Mouse (Mus musculus): Measurements from ENCODE around the gene Acp5.
"Not testable (repeated sequence)": the region's sequence is repeated elsewhere in the genome, so short reads cannot be mapped to it uniquely, and the experiment has no call there.

The Acp5 gene

GRCm38 (mm10) chr9:22135644-22136390, at the start of gene Acp5:
Gene Acp5, minus strand, starts transcription at chr9:22135711.
- no peak for DNase-seq (ENCODE audit: low read depth in 1 of 2, low spot score in 2 of 2)

- DNase-seq (ENCODE audit: low read depth in 1 of 2, low spot score in 2 of 2), result no peak
Observed at GRCm38 (mm10) chr9:22172318-22172717, 36.8 kb upstream of the Acp5 start.

DNA sequence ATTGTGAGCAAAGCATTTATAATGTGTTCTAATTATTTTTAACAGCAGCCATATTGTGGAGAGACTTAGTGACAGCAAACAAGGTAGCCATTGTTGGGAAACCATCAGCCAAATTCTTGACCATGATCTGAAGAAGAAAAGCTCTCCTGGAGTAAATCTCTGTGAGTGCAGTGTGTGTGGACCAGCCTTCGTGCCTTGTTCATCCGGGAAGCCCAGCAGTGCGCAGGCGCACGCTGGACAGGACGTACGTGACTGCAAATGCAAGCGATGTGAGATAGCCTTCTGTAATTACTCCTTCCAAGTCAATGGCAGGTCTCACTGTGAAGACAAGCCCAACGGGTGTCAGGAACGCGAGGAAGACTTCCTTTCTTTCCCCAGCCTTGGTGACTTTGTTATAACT, 33.8 kb upstream of the Acp5 start:
- no peak for DNase-seq (ENCODE audit: low read depth in 1 of 2, low spot score in 2 of 2)

DNA sequence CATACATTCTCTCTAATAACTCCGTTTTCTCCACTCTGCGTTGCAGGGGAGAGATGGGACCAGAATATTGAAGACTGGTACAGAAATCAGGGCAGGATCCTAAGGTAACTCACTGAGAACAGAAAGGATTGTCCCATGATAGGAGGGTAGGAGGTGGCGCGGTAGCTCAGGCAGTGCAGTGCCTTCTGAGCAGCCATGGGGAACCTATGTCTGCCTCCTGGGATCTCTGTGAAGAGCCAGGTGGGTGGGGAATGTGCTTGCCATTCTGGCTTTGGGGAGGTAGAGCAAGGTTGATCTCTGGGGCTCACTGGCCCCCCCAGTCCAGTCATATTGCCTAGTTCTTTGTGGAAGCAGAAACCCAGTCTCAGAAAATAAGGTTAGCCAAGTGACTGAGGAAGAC, 32.2 kb upstream of the Acp5 start:
- no peak for DNase-seq (ENCODE audit: low read depth in 1 of 2, low spot score in 2 of 2)

DNA sequence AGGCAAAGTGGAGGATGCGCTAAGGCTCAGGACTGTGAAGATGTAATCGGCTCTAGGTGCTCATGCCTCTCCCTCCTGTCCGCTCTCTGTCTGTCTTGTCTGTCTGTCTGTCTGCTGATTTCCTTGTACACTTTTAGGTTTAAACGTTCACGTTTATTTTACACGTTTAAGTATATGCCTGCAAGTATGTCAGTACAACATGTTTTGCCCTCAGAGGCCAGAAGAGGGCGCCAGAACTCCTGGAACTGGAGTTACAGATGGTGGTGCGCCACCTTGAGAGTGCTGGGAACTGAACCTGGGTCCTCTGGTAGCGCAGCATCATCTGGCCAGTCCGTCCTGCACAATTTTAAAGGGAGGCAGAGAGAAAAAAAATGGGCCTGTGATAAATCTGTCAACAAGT, 31.2 kb upstream of the Acp5 start:
- DNase-seq (ENCODE audit: low read depth in 1 of 2, low spot score in 2 of 2), result no peak

DNA sequence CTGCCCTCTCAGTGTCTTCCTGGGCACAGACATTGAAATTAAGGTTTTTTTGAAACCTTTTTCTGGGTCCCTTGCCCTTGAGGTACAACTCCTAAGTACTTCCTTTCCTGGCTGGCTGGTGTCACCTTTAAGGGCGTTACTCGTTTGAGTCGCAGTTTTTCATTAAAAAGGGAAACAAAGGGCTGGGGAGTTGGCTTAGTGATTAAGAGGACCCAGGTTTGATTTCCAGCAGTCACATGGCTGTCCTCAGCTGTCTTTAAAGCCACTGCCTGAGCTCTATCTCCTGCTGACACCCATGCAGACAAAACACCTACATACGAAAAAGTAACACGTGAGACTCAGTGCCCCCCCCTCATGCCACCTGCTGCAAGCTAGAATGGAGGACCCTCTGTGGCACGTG, 30.5 kb upstream of the Acp5 start:
- no peak for DNase-seq (ENCODE audit: low read depth in 1 of 2, low spot score in 2 of 2)

DNA sequence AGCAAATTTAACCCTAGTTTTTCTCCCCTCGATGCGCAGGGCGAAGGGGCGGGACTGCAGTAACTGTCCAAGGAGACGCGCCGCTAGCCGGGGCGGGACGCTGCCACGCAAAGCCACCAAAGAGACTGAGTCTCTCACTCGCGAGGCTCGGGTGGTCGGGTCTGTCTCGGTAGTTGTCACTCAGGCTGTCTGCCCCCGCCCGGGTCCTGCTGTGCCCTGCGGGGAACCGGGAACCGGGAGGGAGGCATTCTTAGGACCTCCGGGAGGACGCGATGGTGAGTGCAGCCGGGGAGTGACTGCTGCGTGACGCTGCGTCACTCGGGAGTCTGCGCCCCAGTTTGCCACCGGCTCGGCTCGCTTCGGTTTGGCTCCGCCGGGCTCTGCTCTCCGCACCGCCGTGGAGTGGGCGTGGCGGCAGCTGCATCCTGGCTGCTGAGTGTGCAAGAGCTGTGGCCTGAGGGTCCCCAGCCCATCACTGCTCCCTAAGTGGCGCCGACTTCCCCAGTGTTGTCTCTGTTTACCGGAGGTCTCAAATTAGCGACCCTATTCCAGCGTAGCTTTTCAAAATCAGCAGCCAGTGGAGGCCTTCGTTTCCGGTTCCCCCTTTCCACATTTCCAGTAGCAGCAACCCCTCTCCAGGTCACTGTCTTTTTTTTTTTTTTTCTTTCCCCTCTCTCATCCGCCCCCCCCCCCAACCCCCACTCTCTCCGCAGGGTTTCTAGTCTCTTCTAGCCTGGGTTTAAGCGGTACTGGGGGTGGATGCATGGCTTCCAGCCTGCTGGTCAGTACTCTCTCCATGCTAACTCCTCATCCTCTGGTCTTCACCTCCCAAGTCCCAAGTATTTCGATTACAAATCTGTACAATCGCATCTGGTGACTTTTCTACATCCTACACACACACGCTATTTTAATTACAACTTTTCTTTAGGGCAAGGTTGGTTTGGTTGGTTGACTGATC, 29.5 kb upstream of the Acp5 start:
- DNase-seq (ENCODE audit: low read depth in 1 of 2, low spot score in 2 of 2), result no peak

- DNase-seq (ENCODE audit: low read depth in 1 of 2, low spot score in 2 of 2), result no peak
Observed at GRCm38 (mm10) chr9:22162912-22163311, 27.4 kb upstream of the Acp5 start.

- no peak for DNase-seq (ENCODE audit: low read depth in 1 of 2, low spot score in 2 of 2)
Observed at GRCm38 (mm10) chr9:22162305-22162704, 26.8 kb upstream of the Acp5 start.

DNA sequence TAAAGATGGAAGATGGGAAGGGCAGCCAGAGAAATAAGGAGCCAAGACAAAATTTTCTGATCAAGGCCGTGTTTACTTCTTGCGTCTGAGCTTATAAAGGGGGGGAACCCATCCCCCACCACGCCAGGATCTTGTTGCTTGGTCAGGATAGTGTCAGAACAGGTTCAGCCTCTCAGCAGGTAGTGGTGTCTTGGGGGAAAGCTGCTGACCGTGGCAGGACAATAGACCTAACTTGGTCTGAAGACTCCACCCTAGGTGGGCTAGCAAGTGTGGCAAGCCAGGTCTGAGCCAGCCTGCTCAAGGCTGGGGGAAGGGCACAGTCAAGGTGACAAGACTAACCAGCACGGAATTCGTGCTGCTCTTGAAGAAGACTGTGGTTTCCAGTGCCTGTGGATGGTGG, 25.8 kb upstream of the Acp5 start:
- DNase-seq (ENCODE audit: low read depth in 1 of 2, low spot score in 2 of 2), result no peak

- DNase-seq (ENCODE audit: low read depth in 1 of 2, low spot score in 2 of 2), result no peak
Observed at GRCm38 (mm10) chr9:22157516-22158265, 22.2 kb upstream of the Acp5 start.

- peak; percentile 94 to 96 for DNase-seq (ENCODE audit: low read depth in 1 of 2, low spot score in 2 of 2)
Observed at GRCm38 (mm10) chr9:22156497-22157245, 21.2 kb upstream of the Acp5 start, which contains the start of gene Pigyl. Gene Pigyl, plus strand, starts transcription at chr9:22156846.

- peak in 1 of 2 experiments; percentile 59 for DNase-seq (ENCODE audit: low read depth in 1 of 2, low spot score in 2 of 2)
Observed at GRCm38 (mm10) chr9:22155614-22156013, 20.1 kb upstream of the Acp5 start.

GRCm38 (mm10) chr9:22153810-22154209, 18.3 kb upstream of the Acp5 start:
- no peak for DNase-seq (ENCODE audit: low read depth in 1 of 2, low spot score in 2 of 2)

GRCm38 (mm10) chr9:22150946-22151345, 15.4 kb upstream of the Acp5 start:
- no peak for DNase-seq (ENCODE audit: low read depth in 1 of 2, low spot score in 2 of 2)

GRCm38 (mm10) chr9:22150249-22150693, 14.8 kb upstream of the Acp5 start:
- DNase-seq (ENCODE audit: low read depth in 1 of 2, low spot score in 2 of 2), result not testable (repeated sequence)

- DNase-seq (ENCODE audit: low read depth in 1 of 2, low spot score in 2 of 2), result no peak
Observed at GRCm38 (mm10) chr9:22149426-22150248, 14.1 kb upstream of the Acp5 start.

DNA sequence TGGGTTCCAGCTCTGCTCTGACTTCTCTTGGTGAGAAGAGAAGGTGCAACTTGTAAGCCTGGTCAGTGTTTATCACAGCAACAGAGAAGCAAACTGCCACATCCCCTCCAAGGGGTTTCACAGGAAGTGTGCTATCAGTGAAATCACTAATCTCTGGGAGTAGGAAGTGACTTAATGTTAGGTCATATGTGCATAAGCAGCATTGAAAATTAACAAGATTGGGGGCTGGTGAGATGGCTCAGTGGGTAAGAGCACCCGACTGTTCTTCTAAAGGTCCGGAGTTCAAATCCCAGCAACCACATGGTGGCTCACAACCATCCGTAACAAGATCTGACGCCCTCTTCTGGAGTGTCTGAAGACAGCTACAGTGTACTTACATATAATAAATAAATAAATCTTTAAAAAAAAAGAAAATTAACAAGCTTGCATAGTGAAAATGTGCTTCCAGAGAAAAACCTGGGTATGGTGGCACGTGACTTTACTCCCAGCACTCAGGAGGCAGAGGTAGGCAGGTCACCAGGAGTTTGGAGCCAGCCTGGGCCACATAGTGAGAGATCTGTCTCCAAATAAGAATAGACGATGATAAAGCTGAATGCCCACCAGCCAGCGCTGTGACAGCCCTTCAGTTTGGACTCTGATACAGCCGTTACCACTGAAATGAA, 8.9 kb upstream of the Acp5 start:
- no peak for DNase-seq (ENCODE audit: low read depth in 1 of 2, low spot score in 2 of 2)

Data from monocyte, adult 2 months (primary cell).